Mouse (Mus musculus): ENCODE results near the gene Krtap5-1.

DNA sequence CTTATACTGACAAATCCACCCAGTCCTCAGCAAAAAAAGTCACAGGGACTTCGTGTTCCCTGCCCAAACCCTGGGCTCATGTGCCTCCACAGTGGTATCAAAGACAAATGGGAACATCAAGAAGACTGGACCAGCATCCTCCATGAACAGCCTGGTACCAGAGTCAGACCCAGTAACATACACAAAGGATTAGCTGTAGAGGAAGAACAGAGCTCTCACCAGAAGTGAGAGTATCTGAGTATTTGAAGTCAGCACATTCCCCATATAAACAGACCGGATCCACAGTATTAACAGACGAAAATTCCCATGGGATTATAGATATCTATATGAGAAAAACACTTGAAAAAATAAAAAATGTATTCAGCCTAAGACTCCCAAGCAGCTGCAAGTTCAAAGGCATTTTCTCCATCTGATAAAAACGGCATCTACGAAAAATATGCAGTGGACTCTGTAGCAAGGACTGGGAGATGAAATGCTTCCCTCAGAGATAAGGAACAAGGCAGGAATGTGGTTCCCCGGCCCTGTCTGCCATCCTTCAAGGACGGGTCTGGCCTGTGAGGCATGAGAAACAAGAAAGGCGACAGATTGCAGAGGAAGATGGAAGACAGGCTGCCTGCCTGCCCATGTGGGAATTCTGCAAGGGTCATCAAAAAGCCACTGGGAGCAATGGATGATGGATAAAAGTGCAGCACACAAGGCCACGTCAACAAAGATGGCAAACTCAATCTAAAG, 30.0 kb upstream of the Krtap5-1 start:
- no peak for TF ChIP-seq MAX (IDR thresholded peaks at IDR 0.05)
- TF ChIP-seq CTCF (IDR thresholded peaks at IDR 0.05; ENCODE audit: control insufficient read depth, insufficient read depth, insufficient read length) = no peak
- TF ChIP-seq USF1 (IDR thresholded peaks at IDR 0.05; ENCODE audit: low read depth) = no peak
- TF ChIP-seq CEBPB (IDR thresholded peaks at IDR 0.05; ENCODE audit: low read depth) = no peak
- TF ChIP-seq MYOG (IDR thresholded peaks at IDR 0.05; ENCODE audit: control insufficient read depth, extremely low read depth, insufficient read length) = no peak

All from C2C12 (cell line).